Mouse (Mus musculus) neural tube, embryonic 12.5 days (tissue): ENCODE data around the gene Celf5. TPM values are rescaled to one million over a fixed set of nuclear protein-coding genes. Genes with fewer than 3 reads are reported as not detected.

Experiments
- ATAC-seq: fragments of 200-750 bp; cut with Nextera tagmentation; 2 replicates; pipeline ENCODE4 v1.8.0; 2017; ENCODE audit warnings: low read depth, mild to moderate bottlenecking, moderate TSS enrichment, moderate library complexity; ENCODE audit not compliant: low FRiP score
- H3K27ac ChIP-seq: fragments of 300-500 bp; sonication (generic); 2 replicates; pipeline ENCODE4 v1.5.1; 2016
- H3K27me3 ChIP-seq: fragments of 300-500 bp; sonication (generic); replicated peaks from 2 replicates; pipeline ENCODE4 v1.6.1; 2016; ENCODE audit warnings: mild to moderate bottlenecking
- H3K36me3 ChIP-seq: fragments of 300-500 bp; sonication (generic); 2 replicates; pipeline ENCODE4 v1.6.1; 2016; ENCODE audit warnings: mild to moderate bottlenecking
- H3K4me1 ChIP-seq: fragments of 300-500 bp; sonication (generic); 2 replicates; pipeline ENCODE4 v1.6.1; 2016
- H3K4me2 ChIP-seq: fragments of 300-500 bp; sonication (generic); replicated peaks from 2 replicates; pipeline ENCODE4 v1.6.1; 2016; ENCODE audit warnings: mild to moderate bottlenecking
- H3K4me3 ChIP-seq: fragments of 300-500 bp; sonication (generic); 2 replicates; pipeline ENCODE4 v1.5.1; 2016
- H3K9ac ChIP-seq: fragments of 300-500 bp; sonication (generic); 2 replicates; pipeline ENCODE4 v1.6.1; 2016; ENCODE audit warnings: mild to moderate bottlenecking
- H3K9me3 ChIP-seq: fragments of 300-500 bp; sonication (generic); 2 replicates; pipeline ENCODE4 v1.6.1; 2016; ENCODE audit warnings: mild to moderate bottlenecking
- WGBS: fragments of 180-500 bp; shearing (Covaris S2); methylation state at CpG from one replicate; pipeline ENCODE4 v1.1.7; 2016; 5-methylcytosine and 5-hydroxymethylcytosine counted together
- polyA plus RNA-seq: library from polyadenylated mRNA; unstranded; fragments of >200 nt; fragmentation: Nextera tagmentation; extraction: Ambion mirVana; gene quantifications from 2 replicates; pipeline ENCODE4 v1.2.1, GENCODE M21; 2016

Celf5 gene
- polyA plus RNA-seq = 32.3 and 33.0 TPM in 2 replicates

DNA sequence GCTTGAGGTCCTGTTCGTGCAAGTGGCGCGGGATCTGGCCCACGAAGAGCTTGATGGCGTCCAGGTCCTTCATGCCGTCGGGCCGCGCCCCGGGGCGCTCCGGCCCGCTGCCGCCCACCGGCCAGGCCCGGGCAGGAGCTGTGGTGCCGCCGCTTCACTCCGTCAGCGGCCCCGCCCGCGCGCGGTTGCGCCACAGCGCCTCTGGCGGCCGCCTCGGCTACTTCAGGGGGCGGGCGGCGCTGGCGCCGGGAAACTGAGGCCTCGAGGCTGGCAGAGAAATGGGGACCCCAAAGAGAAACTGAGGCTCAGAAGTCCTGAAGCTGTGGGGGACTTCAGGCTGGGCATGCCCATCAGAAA is at the start of gene Celf5:
TSS of gene Celf5 (minus strand) at position 177 of the 357 bp plus-strand sequence.
- peak; percentile 52 for ATAC-seq
- H3K9me3 ChIP-seq = no peaks in the 10 kb centered on the region
- no peak within 1 kb of the TSS for H3K27ac ChIP-seq
- peaks cover 41% of the 10 kb centered on the region for H3K4me1 ChIP-seq
- peaks cover 14% of the 10 kb centered on the region for H3K36me3 ChIP-seq
- under 1% methylated on average over 36 of the region's 36 CpGs for WGBS
- peak within 1 kb of the TSS; percentile 76 for H3K9ac ChIP-seq
- peaks cover 16% of the 10 kb centered on the region for H3K27me3 ChIP-seq
- peak within 1 kb of the TSS; percentile 68 for H3K4me2 ChIP-seq
- peak within 1 kb of the TSS; percentile 53 for H3K4me3 ChIP-seq

DNA sequence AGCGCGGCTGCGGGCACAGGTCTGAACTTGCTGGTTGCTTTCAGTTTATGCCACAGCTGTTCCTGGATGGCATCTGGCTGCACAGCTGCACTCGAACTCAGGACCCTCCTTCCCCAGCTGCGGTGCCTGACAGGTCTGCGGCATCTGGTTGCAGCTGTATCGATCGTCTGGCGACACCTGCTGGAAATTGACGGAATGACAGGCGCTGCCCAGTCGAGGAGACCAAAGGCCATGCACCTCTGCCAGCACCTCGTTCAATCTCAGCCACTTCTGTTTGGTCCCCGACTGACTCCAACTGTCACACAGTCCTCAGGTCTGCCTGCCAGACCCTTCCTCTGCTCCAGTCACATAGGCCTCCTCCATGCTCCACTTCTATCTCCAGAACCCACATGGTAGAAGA is 44.3 kb upstream of the Celf5 start:
- ATAC-seq = no peak; the same call in 1 of the 2 replicates
- Histone ChIP-seq H3K9ac (no peak overlapping the region), H3K9me3 (no peaks in the 10 kb centered on the region), H3K27ac (no peak overlapping the region), H3K4me3 (no peak overlapping the region), H3K4me2 (no peak overlapping the region), H3K36me3 (peaks cover 28% of the 10 kb centered on the region), H3K27me3 (peaks cover 12% of the 10 kb centered on the region), H3K4me1 (no peaks in the 10 kb centered on the region)
- WGBS = 17% methylated on average over 14 of the region's 14 CpGs

DNA sequence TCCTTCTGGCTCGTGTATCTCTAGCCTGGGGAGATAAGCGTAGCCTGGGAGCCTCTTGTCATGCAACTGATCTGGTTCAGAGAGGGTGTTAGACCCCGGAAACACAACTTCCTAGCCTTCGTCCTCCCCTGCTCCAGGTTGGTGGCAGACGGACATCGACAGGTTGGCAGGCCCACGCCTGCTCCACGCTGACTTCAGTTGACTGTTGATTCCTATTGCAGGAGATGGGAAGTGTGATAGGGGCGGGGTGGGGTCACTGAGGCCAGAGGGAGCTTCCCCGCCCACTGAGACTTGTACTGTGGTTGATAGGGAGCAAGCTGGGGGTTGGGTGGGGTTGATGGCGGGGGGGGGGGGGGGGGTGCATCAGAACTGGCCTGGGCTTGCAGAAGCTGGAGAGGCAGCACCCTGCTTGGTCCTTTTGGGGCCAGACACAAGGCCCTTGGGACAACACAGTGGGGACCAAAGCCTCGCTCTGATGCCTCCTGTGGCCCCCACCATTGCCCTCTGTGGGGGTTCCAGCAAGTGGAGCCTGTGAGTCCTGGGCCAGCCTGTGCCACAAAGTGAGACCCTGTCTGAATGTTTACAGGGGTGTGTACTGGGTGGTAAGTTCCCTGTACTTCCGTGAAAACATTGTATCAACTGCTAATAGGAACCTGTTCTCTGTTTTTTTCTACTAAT is 42.6 kb upstream of the Celf5 start:
- H3K4me3 ChIP-seq = no peak overlapping the region
- 67% methylated on average over 12 of the region's 13 CpGs for WGBS
- H3K4me2 ChIP-seq = no peak overlapping the region
- no peak overlapping the region for H3K27ac ChIP-seq
- peaks cover 14% of the 10 kb centered on the region for H3K36me3 ChIP-seq
- ATAC-seq = no peak
- H3K4me1 ChIP-seq = no peaks in the 10 kb centered on the region
- H3K27me3 ChIP-seq = peaks cover 12% of the 10 kb centered on the region
- H3K9me3 ChIP-seq = no peaks in the 10 kb centered on the region
- H3K9ac ChIP-seq = no peak overlapping the region

DNA sequence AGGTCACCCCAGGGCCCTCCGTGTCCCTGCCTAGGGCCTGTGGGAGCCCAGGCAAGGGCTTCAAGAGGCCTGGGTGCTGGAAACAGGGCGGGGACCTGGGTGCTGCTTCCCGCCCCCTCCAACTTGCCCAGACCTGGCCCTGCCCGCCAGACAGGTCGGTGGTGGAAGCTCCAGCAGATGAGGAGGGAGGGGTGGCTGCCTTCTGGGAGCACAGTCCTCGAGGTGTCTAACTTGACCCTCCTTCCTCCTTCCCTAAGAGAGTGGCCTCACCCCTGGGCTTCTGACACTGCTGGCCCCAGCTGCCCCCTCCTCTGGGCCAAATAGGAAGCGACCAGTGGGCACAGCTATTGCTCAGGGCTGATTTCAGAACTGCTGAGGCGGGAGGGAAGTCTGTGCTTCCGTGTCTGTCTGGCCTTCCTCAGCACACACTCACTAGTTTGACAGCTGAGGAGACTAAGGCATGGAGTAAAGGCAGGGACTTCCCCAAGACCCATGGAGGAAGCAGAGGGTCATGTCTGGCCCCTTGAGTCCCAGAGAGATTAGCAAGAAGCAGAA is 41.6 kb upstream of the Celf5 start, which contains the start of gene Gna15:
TSS of gene Gna15 (minus strand) at position 175 of the 555 bp plus-strand sequence.
- Histone ChIP-seq H3K36me3 (peaks cover 4% of the 10 kb centered on the region; the same call in 1 of the 2 replicates), H3K4me3 (0 out of 2 replicates have a peak within 1 kb of the TSS, but pooled peaks have one; percentile 9), H3K4me1 (no peaks in the 10 kb centered on the region), H3K9me3 (no peaks in the 10 kb centered on the region), H3K4me2 (no peak within 1 kb of the TSS), H3K9ac (no peak within 1 kb of the TSS), H3K27me3 (peaks cover 12% of the 10 kb centered on the region), H3K27ac (no peak within 1 kb of the TSS)
- ATAC-seq = no peak
- 24% methylated on average over 9 of the region's 9 CpGs for WGBS

DNA sequence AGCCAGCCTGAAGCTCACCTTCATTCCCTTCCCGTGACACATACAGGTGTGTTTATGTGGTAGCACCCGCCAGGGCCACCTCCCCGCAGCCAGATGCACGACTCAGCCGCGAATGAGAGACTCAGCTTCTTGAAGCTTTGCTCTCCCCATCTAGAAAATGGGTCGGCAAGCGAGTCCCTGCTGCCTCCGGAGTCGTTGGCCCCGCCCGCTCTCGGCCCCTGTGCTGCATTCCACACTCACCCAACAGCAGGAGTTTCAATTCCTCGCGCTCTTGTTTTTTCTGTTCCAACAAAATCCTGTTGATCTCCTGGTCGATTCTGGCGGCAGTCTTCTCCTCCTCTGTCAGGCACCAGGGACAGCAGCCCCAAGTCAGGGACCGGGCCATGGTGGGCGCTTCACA is 41.1 kb upstream of the Celf5 start:
- Histone ChIP-seq H3K9ac (no peak overlapping the region), H3K27ac (no peak overlapping the region), H3K36me3 (no peaks in the 10 kb centered on the region), H3K4me2 (no peak overlapping the region), H3K27me3 (peaks cover 12% of the 10 kb centered on the region), H3K9me3 (no peaks in the 10 kb centered on the region), H3K4me3 (no peak overlapping the region), H3K4me1 (no peaks in the 10 kb centered on the region)
- 23% methylated on average over 19 of the region's 19 CpGs for WGBS
- no peak for ATAC-seq

DNA sequence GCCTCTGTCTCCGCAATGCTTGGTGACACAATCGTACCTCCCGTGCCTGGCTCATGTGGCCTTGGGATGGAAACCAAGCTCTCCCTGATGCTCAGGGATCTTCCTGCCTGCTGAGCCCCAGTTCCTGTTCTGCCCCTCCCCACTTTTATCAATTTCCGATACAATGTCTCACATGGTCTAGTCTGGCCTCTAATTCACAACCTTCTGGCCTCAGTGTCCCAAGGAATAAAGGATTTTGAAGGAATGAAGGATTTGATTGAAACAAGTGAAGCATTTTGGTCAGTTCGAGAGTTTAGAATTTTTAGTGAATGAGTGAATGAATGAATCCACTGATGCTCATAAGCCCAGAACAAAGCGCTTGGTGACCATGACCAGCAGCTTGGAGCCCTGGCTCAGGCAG is 40.6 kb upstream of the Celf5 start:
- ATAC-seq = no peak
- WGBS = 84% methylated on average over 6 of the region's 6 CpGs
- Histone ChIP-seq H3K27me3 (peaks cover 12% of the 10 kb centered on the region), H3K4me2 (no peak overlapping the region), H3K36me3 (no peaks in the 10 kb centered on the region), H3K4me3 (no peak overlapping the region), H3K27ac (no peak overlapping the region), H3K4me1 (no peaks in the 10 kb centered on the region), H3K9ac (no peak overlapping the region), H3K9me3 (no peaks in the 10 kb centered on the region)

DNA sequence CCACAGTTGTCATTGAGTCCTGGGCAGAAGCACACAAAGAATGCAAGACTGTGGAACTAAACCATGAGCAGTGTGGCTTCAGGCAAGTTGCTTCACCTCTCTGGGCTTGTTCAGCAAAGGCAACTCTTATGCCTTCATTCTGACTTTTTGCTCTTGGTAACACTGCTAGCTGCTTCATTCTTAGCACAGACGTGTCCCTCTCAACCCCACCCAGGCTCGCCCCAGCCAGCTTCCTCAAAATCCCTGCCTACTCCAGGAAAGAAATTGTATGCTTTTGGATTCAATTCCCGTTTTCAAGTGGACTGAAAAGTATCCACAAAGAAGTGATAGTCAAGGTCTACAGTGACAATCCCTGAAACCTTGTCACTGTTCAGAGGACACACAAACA is 37.5 kb upstream of the Celf5 start:
- no peaks in the 10 kb centered on the region for H3K9me3 ChIP-seq
- 78% methylated on average over 3 of the region's 3 CpGs for WGBS
- no peak overlapping the region for H3K4me2 ChIP-seq
- H3K4me1 ChIP-seq = no peaks in the 10 kb centered on the region
- H3K27ac ChIP-seq = no peak overlapping the region
- H3K9ac ChIP-seq = no peak overlapping the region
- peaks cover 8% of the 10 kb centered on the region for H3K27me3 ChIP-seq
- no peak overlapping the region for H3K4me3 ChIP-seq
- no peaks in the 10 kb centered on the region for H3K36me3 ChIP-seq
- ATAC-seq = no peak

DNA sequence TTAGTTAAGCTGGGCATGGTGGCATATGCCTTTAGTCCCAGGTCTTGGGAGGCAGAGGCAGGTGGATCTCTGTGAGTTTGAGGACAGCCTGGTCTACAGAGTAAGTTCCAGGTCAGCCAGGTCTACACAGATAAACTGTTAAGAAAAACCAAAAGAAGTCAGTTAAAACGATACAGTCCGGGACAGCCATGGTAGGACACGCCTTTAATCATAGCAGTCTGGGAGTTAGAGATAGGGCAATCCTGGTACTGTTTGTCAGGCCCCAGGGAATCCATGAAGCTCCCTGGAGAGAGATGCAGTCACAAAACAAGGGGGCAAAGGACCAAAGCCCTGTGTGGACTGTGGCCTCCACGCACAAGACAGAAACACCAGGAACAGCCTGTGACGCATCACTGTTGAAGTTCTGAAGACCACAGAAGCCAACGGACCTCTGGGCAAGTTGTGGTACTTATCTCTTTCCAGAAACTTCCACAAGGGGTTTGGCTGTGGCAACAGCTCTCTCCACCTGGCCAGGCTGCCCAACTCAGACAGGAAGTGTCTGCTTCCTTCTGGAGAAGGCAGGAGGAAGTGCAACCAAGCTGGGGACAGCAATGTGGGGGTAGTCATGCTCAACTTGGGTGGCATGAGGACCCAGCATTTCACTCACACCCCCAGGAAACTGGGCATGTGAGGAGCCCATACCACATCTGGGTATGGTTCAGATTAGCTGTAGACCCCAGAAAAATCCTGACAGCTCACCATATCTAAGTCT is 36.9 kb upstream of the Celf5 start:
- no peaks in the 10 kb centered on the region for H3K36me3 ChIP-seq
- 82% methylated on average over 6 of the region's 6 CpGs for WGBS
- no peaks in the 10 kb centered on the region for H3K4me1 ChIP-seq
- ATAC-seq = no peak
- no peak overlapping the region for H3K4me3 ChIP-seq
- H3K4me2 ChIP-seq = no peak overlapping the region
- H3K27me3 ChIP-seq = peaks cover 5% of the 10 kb centered on the region
- no peak overlapping the region for H3K27ac ChIP-seq
- no peaks in the 10 kb centered on the region for H3K9me3 ChIP-seq
- no peak overlapping the region for H3K9ac ChIP-seq

DNA sequence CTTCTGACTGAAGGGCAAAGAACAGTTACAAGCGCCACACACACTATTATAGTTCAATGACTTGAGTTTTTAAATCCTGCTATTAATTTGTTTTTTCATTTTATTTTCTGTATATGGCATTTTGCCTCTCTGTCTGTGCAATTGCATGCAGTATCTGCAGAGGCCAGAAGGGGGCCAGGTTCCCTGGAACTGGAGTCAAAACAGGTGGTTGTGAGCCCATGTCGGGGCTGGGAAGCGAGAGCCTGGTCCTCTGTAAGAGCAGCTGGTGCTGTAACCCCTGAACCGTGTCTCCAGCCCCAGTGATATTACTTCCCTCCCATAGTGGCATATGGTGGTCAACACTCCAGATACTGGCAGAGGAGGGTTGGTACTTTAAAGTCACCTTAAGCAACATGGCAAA is 36.0 kb upstream of the Celf5 start:
- Histone ChIP-seq H3K9ac (no peak overlapping the region), H3K27me3 (no peaks in the 10 kb centered on the region), H3K4me2 (no peak overlapping the region), H3K4me1 (no peaks in the 10 kb centered on the region), H3K27ac (no peak overlapping the region), H3K36me3 (no peaks in the 10 kb centered on the region), H3K9me3 (peaks cover 5% of the 10 kb centered on the region; the same call in 1 of the 2 replicates), H3K4me3 (no peak overlapping the region)
- WGBS = 10% methylated on average over 4 of the region's 4 CpGs
- ATAC-seq = no peak

DNA sequence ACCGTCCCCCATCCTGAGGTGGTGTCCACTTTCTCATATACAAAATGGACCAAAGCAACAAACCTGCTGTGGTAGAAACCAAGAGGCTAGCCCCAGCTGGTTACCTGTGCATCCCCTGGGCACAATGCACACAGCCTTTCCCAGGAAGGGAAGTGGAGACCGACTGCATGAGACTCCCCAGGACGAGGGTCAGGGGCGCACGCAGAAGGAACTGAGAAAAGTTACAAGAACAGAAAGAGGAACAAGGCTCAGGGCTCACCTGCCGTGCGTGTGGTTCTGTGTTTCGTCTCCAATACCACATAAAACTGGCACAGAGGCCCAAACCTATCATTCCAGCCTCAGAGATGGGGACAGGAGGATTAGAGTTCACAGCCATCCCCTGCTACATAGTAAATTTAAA is 34.7 kb upstream of the Celf5 start:
- Histone ChIP-seq H3K9me3 (peaks cover 5% of the 10 kb centered on the region; the same call in 1 of the 2 replicates), H3K4me2 (no peak overlapping the region), H3K27me3 (peaks cover 9% of the 10 kb centered on the region; the same call in 1 of the 2 replicates), H3K36me3 (no peaks in the 10 kb centered on the region), H3K27ac (no peak overlapping the region), H3K4me1 (no peaks in the 10 kb centered on the region), H3K4me3 (no peak overlapping the region), H3K9ac (no peak overlapping the region)
- ATAC-seq = no peak
- WGBS = 80% methylated on average over 8 of the region's 8 CpGs

DNA sequence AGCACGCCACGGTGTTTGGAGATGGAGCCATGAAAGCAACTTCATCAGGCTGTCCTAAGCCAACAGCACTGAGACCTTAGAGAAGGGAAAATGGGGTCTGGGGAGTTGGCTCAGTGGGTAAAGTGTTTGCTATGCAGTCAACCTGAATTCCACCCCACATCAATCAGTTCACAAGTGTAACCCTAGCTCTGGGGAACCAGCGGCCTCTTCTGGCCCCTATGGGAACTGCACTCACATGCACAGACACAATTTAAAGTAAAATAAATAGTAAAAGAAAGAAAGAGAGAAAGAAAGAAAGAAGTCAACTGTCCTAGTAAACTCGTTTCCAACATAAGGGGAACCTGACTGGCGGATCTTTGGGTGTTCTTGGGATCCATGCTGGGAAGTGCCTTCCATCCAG is 31.3 kb upstream of the Celf5 start:
- no peaks in the 10 kb centered on the region for H3K4me1 ChIP-seq
- H3K9me3 ChIP-seq = peaks cover 5% of the 10 kb centered on the region; the same call in 1 of the 2 replicates
- H3K4me2 ChIP-seq = no peak overlapping the region
- H3K36me3 ChIP-seq = no peaks in the 10 kb centered on the region
- peaks cover 17% of the 10 kb centered on the region; the same call in 1 of the 2 replicates for H3K27me3 ChIP-seq
- WGBS = 87% methylated on average over 5 of the region's 5 CpGs
- H3K27ac ChIP-seq = no peak overlapping the region
- H3K9ac ChIP-seq = no peak overlapping the region
- no peak for ATAC-seq
- no peak overlapping the region for H3K4me3 ChIP-seq

DNA sequence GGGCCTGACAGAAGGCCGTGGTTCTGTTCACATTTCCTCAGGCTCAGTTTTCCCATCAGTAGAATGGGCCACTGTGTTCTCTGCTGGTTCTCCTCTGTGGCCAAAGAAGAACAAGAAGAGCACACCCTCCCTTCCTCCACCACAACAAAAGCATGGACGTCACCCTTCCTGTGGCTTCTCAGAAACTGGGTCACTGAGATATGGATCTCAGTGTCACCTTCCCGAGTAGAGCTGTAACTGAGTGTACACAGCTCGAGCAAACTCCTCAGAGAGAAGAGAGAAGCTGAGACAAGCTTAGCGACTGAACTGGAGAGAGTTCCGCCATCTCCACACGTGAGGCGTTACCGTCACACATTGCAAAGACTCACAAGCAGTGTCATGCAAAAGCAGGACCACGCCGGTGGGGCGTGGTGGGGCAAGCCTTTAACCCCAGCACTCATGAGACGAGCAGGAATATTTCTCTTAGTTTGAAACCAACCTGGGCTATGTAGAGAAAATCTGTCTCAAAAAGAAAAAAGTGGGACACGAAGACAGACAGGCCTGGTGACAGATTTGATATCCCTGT is 27.8 kb upstream of the Celf5 start:
- H3K4me2 ChIP-seq = no peak overlapping the region
- H3K27me3 ChIP-seq = peaks cover 17% of the 10 kb centered on the region; the same call in 1 of the 2 replicates
- WGBS = 83% methylated on average over 14 of the region's 14 CpGs
- no peak for ATAC-seq
- no peak overlapping the region for H3K9ac ChIP-seq
- H3K36me3 ChIP-seq = no peaks in the 10 kb centered on the region
- no peaks in the 10 kb centered on the region for H3K4me1 ChIP-seq
- H3K27ac ChIP-seq = no peak overlapping the region
- H3K4me3 ChIP-seq = no peak overlapping the region
- H3K9me3 ChIP-seq = peaks cover 5% of the 10 kb centered on the region; the same call in 1 of the 2 replicates
